Mouse (Mus musculus) forebrain, embryonic 15.5 days (tissue): Measurements from ENCODE around the gene Pde5a. TPM values are rescaled to one million over a fixed set of nuclear protein-coding genes. Genes with fewer than 3 reads are reported as not detected.

Experiments
- ATAC-seq: fragments of 200-750 bp; cut with Nextera tagmentation; replicated peaks from 2 replicates; pipeline ENCODE4 v1.8.0; 2017; ENCODE audit warnings: mild to moderate bottlenecking, moderate TSS enrichment, moderate library complexity
- H3K27ac ChIP-seq: fragments of 300-500 bp; sonication (generic); replicated peaks from 2 replicates; pipeline ENCODE4 v1.5.1; 2015; ENCODE audit warnings: mild to moderate bottlenecking, inconsistent platforms
- H3K27me3 ChIP-seq: fragments of 300-500 bp; sonication (generic); 2 replicates; pipeline ENCODE4 v1.6.1; 2015; ENCODE audit warnings: inconsistent platforms
- H3K36me3 ChIP-seq: fragments of 300-500 bp; sonication (generic); 2 replicates; pipeline ENCODE4 v1.6.1; 2015; ENCODE audit warnings: mild to moderate bottlenecking, inconsistent platforms
- H3K4me1 ChIP-seq: fragments of 300-500 bp; sonication (generic); 2 replicates; pipeline ENCODE4 v1.6.1; 2015; ENCODE audit warnings: inconsistent platforms
- H3K4me2 ChIP-seq: fragments of 300-500 bp; sonication (generic); replicated peaks from 2 replicates; pipeline ENCODE4 v1.6.1; 2015; ENCODE audit warnings: mild to moderate bottlenecking, inconsistent platforms
- H3K4me3 ChIP-seq: fragments of 300-500 bp; sonication (generic); 2 replicates; pipeline ENCODE4 v1.5.1; 2015; ENCODE audit warnings: mild to moderate bottlenecking, inconsistent platforms
- H3K9ac ChIP-seq: fragments of 300-500 bp; sonication (generic); replicated peaks from 2 replicates; pipeline ENCODE4 v1.6.1; 2015; ENCODE audit warnings: mild to moderate bottlenecking, inconsistent platforms
- H3K9me3 ChIP-seq: fragments of 300-500 bp; sonication (generic); 2 replicates; pipeline ENCODE4 v1.6.1; 2016; ENCODE audit warnings: inconsistent platforms
- WGBS: fragments of 180-500 bp; shearing (Covaris S2); methylation state at CpG from one replicate; pipeline ENCODE4 v1.1.7; 2015; ENCODE audit warnings: mixed read lengths; 5-methylcytosine and 5-hydroxymethylcytosine counted together
- polyA plus RNA-seq: library from polyadenylated mRNA; unstranded; fragments of >200 nt; fragmentation: Nextera tagmentation; extraction: Ambion mirVana; gene quantifications from 2 replicates; pipeline ENCODE4 v1.2.1, GENCODE M21; 2015

Gene Pde5a
- polyA plus RNA-seq, 1 experiment from 2014 or later = 3.0 TPM

- no peak overlapping the region for H3K9ac ChIP-seq
- no peak overlapping the region for H3K4me2 ChIP-seq
- H3K36me3 ChIP-seq = no peaks in the 10 kb centered on the region
- H3K4me1 ChIP-seq = no peaks in the 10 kb centered on the region
- no peak for ATAC-seq
- no peaks in the 10 kb centered on the region for H3K27me3 ChIP-seq
- H3K27ac ChIP-seq = no peak overlapping the region
- WGBS = 90% methylated on average over 1 of the region's 1 CpGs
- H3K4me3 ChIP-seq = no peak overlapping the region
- H3K9me3 ChIP-seq = no peaks in the 10 kb centered on the region
Observed at GRCm38 (mm10) chr3:122868270-122868669, 139.5 kb downstream of the Pde5a start.

GRCm38 (mm10) chr3:122871596-122871995, 142.8 kb downstream of the Pde5a start:
- Histone ChIP-seq H3K4me2 (no peak overlapping the region), H3K4me1 (no peaks in the 10 kb centered on the region), H3K27me3 (no peaks in the 10 kb centered on the region), H3K27ac (no peak overlapping the region), H3K9ac (no peak overlapping the region), H3K9me3 (no peaks in the 10 kb centered on the region), H3K4me3 (no peak overlapping the region), H3K36me3 (no peaks in the 10 kb centered on the region)
- ATAC-seq = no peak
- 82% methylated on average over 1 of the region's 1 CpGs for WGBS

GRCm38 (mm10) chr3:122876870-122877269, 148.1 kb downstream of the Pde5a start:
- Histone ChIP-seq H3K4me1 (no peaks in the 10 kb centered on the region), H3K9ac (no peak overlapping the region), H3K4me2 (no peak overlapping the region), H3K27ac (no peak overlapping the region), H3K9me3 (no peaks in the 10 kb centered on the region), H3K27me3 (no peaks in the 10 kb centered on the region), H3K36me3 (no peaks in the 10 kb centered on the region), H3K4me3 (no peak overlapping the region)
- no peak for ATAC-seq
- 85% methylated on average over 2 of the region's 2 CpGs for WGBS

- Histone ChIP-seq H3K36me3 (no peaks in the 10 kb centered on the region), H3K27ac (no peak overlapping the region), H3K4me1 (no peaks in the 10 kb centered on the region), H3K9ac (no peak overlapping the region), H3K4me2 (no peak overlapping the region), H3K9me3 (no peaks in the 10 kb centered on the region), H3K27me3 (no peaks in the 10 kb centered on the region), H3K4me3 (no peak overlapping the region)
- WGBS = 92% methylated on average over 3 of the region's 3 CpGs
- ATAC-seq = no peak
Observed at GRCm38 (mm10) chr3:122877543-122877942, 148.8 kb downstream of the Pde5a start.

GRCm38 (mm10) chr3:122878705-122879315, 150.1 kb downstream of the Pde5a start:
- no peaks in the 10 kb centered on the region for H3K36me3 ChIP-seq
- H3K4me2 ChIP-seq = no peak overlapping the region
- H3K9ac ChIP-seq = no peak overlapping the region
- no peaks in the 10 kb centered on the region for H3K9me3 ChIP-seq
- no peaks in the 10 kb centered on the region for H3K27me3 ChIP-seq
- WGBS = 89% methylated on average over 8 of the region's 8 CpGs
- H3K27ac ChIP-seq = no peak overlapping the region
- ATAC-seq = no peak
- no peak overlapping the region for H3K4me3 ChIP-seq
- H3K4me1 ChIP-seq = no peaks in the 10 kb centered on the region

- H3K4me3 ChIP-seq = no peak overlapping the region
- ATAC-seq = no peak
- H3K27me3 ChIP-seq = no peaks in the 10 kb centered on the region
- 79% methylated on average over 4 of the region's 4 CpGs for WGBS
- no peak overlapping the region for H3K27ac ChIP-seq
- H3K4me2 ChIP-seq = no peak overlapping the region
- no peaks in the 10 kb centered on the region for H3K4me1 ChIP-seq
- H3K9me3 ChIP-seq = no peaks in the 10 kb centered on the region
- H3K36me3 ChIP-seq = no peaks in the 10 kb centered on the region
- no peak overlapping the region for H3K9ac ChIP-seq
Observed at GRCm38 (mm10) chr3:122887505-122888301, 159.0 kb downstream of the Pde5a start.

GRCm38 (mm10) chr3:122888371-122888819, 159.6 kb downstream of the Pde5a start:
- WGBS = 91% methylated on average over 5 of the region's 5 CpGs
- H3K4me1 ChIP-seq = no peaks in the 10 kb centered on the region

GRCm38 (mm10) chr3:122894772-122895171, 166.0 kb downstream of the Pde5a start, which contains the start of gene Fabp2:
Gene Fabp2, plus strand, starts transcription at chr3:122895072.
- 92% methylated on average over 3 of the region's 3 CpGs for WGBS
- Histone ChIP-seq H3K9me3 (no peaks in the 10 kb centered on the region), H3K36me3 (no peaks in the 10 kb centered on the region), H3K4me1 (no peaks in the 10 kb centered on the region), H3K4me3 (no peak within 1 kb of the TSS), H3K27me3 (no peaks in the 10 kb centered on the region), H3K9ac (no peak within 1 kb of the TSS), H3K27ac (no peak within 1 kb of the TSS), H3K4me2 (no peak within 1 kb of the TSS)
- no peak for ATAC-seq

More at GRCm38 (mm10) chr3:122888371-122888819, 159.6 kb downstream of the Pde5a start:
- ATAC-seq = no peak
- H3K9ac ChIP-seq = no peak overlapping the region
- H3K4me2 ChIP-seq = no peak overlapping the region
- H3K4me3 ChIP-seq = no peak overlapping the region
- H3K27me3 ChIP-seq = no peaks in the 10 kb centered on the region
- H3K27ac ChIP-seq = no peak overlapping the region
- no peaks in the 10 kb centered on the region for H3K36me3 ChIP-seq
- H3K9me3 ChIP-seq = no peaks in the 10 kb centered on the region

- Histone ChIP-seq H3K4me1 (no peaks in the 10 kb centered on the region), H3K27ac (no peak overlapping the region), H3K9ac (no peak overlapping the region), H3K4me3 (no peak overlapping the region), H3K9me3 (no peaks in the 10 kb centered on the region), H3K27me3 (no peaks in the 10 kb centered on the region), H3K4me2 (no peak overlapping the region), H3K36me3 (no peaks in the 10 kb centered on the region)
- ATAC-seq = no peak
- WGBS = 90% methylated on average over 11 of the region's 11 CpGs
Observed at GRCm38 (mm10) chr3:122895189-122895731, 166.5 kb downstream of the Pde5a start.

GRCm38 (mm10) chr3:122898254-122898653, 169.5 kb downstream of the Pde5a start:
- no peak overlapping the region for H3K9ac ChIP-seq
- H3K9me3 ChIP-seq = no peaks in the 10 kb centered on the region
- H3K27me3 ChIP-seq = no peaks in the 10 kb centered on the region
- H3K4me3 ChIP-seq = no peak overlapping the region
- no peak overlapping the region for H3K4me2 ChIP-seq
- no peaks in the 10 kb centered on the region for H3K4me1 ChIP-seq
- ATAC-seq = no peak
- WGBS = 61% methylated on average over 6 of the region's 6 CpGs
- H3K27ac ChIP-seq = no peak overlapping the region
- no peaks in the 10 kb centered on the region for H3K36me3 ChIP-seq

GRCm38 (mm10) chr3:122903746-122904433, 175.1 kb downstream of the Pde5a start:
- Histone ChIP-seq H3K36me3 (no peaks in the 10 kb centered on the region), H3K9ac (no peak overlapping the region), H3K4me1 (no peaks in the 10 kb centered on the region), H3K9me3 (no peaks in the 10 kb centered on the region), H3K27me3 (no peaks in the 10 kb centered on the region), H3K4me2 (no peak overlapping the region), H3K4me3 (no peak overlapping the region), H3K27ac (no peak overlapping the region)
- ATAC-seq = peak; percentile 87
- whole genome bisulfite sequencing = 45% methylated on average over 12 of the region's 12 CpGs

- Histone ChIP-seq H3K9ac (no peak overlapping the region), H3K4me3 (no peak overlapping the region), H3K27me3 (no peaks in the 10 kb centered on the region), H3K36me3 (no peaks in the 10 kb centered on the region), H3K4me2 (no peak overlapping the region), H3K27ac (no peak overlapping the region), H3K4me1 (no peaks in the 10 kb centered on the region), H3K9me3 (no peaks in the 10 kb centered on the region)
- 85% methylated on average over 2 of the region's 2 CpGs for WGBS
- no peak for ATAC-seq
Observed at GRCm38 (mm10) chr3:122907841-122908240, 179.1 kb downstream of the Pde5a start.
